Mouse (Mus musculus) embryo, embryonic 11.5 days (tissue): ENCODE measurements around the gene Slc23a2.

Experiments
- DNase-seq: peaks from one replicate; pipeline ENCODE4 v3.0.0-alpha.2; 2012; ENCODE audit warnings: low read depth, low spot score

Slc23a2 gene

GRCm38 (mm10) chr2:132021616-132022015 lies 123.3 kb downstream of the Slc23a2 start:
- DNase-seq: no peak

DNA sequence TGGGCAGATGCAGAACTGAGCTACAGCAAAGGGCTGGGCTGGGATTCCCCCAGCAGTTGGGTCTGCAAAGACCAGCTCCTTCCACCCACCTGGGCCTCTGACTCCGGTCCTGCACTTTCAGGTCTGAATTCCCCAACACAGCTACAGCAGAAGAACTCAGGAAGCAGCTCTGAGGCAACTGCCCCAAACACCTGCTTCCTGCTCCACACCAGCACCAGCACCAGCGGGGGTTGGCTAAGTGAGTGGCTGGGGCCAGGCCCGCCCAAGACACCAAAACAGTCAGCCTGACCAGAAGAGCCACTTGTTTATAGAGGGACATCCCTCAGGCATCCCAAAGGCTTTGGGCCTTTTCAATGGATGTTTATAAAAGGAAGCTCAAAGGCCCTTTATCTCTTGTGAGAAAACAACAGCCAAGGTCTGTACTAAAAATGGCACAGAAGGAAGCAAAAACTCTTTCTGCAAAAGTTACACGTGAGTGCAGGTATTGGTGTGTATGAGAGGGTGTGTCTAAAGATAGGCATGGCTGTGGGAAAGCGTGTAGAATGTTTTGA lies 123.8 kb downstream of the Slc23a2 start:
- DNase-seq: no peak

- no peak for DNase-seq
Measured at GRCm38 (mm10) chr2:132020420-132020819, 124.5 kb downstream of the Slc23a2 start.

- no peak for DNase-seq
Measured at GRCm38 (mm10) chr2:132019372-132019811, 125.5 kb downstream of the Slc23a2 start.

- DNase-seq: no peak
Measured at GRCm38 (mm10) chr2:132018156-132018555, 126.8 kb downstream of the Slc23a2 start.

- DNase-seq: no peak
Measured at GRCm38 (mm10) chr2:132017611-132018010, 127.3 kb downstream of the Slc23a2 start.

DNA sequence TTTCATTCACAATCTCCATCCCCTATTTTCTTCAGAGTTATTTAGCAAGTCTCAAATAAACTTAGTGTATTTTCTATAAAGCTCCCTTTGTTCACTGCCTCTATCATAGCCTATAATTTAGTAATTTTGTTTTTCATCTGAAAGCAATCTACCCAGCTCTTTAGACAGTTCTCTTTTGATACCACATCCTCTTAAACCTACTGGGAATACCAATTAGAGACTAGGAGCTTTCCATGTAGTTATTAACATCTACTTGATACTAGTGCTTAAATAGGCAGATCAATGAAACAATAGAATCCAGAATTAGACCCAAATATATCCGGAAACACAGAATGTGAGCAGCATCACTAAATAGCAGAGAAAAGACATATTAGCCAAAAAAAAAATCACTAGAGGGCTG lies 128.9 kb downstream of the Slc23a2 start:
- no peak for DNase-seq

GRCm38 (mm10) chr2:132013152-132013551 lies 131.8 kb downstream of the Slc23a2 start:
- DNase-seq: no peak

DNA sequence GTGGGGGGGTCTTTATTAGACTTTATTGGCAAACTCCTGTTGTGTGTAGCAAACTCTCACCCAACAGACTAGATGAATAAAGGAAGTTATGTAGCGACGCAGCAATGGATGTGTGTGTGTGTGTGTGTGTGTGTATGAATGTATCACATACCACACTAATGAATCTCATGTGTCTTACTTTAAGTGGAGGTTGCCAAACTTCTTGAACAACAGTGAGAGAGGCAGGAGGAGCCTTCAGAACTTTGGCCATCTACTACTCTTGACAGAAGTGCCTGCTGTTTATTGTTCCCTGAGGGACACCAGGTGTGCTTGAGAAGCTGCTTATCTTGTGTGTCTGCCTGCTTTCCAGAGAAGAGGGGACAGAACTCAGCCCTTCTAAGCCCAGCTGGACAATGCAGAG lies 134.1 kb downstream of the Slc23a2 start:
- no peak for DNase-seq

DNA sequence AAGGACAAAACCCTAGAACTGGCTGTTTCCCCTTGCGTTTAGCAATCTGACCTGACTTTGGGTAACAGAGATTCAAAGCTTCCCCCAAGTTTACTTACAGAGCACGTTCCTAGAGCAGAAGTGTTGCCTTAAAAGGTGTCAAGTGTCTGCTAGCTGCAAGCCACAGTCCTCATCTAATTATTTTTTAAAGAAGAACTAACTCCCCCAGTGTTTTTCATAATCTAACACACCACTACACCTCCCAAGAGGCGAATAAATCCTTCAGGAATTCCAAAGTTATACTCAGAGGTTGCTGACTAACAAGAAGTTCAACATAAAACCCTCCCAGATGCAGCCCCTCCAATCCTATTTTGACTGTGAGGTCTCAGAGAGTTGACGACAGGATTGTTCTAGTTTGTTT lies 136.7 kb downstream of the Slc23a2 start:
- no peak for DNase-seq

DNA sequence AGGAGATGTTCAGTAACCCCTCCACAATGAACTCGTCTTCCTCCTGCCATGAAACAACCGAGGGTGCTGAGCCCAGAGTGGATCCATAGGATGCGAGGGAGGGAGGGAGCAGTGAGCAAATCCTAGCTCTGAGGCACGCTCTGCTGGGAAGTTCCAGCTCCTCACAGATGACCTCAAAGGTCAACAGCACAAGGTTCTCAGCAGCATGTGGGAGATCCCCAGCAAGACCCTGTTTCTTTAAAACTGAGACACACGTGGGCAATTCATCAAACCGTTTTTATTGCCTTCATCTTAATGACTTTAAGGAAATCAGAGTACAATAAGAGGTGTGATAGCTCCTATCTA lies 137.5 kb downstream of the Slc23a2 start:
- no peak for DNase-seq

DNA sequence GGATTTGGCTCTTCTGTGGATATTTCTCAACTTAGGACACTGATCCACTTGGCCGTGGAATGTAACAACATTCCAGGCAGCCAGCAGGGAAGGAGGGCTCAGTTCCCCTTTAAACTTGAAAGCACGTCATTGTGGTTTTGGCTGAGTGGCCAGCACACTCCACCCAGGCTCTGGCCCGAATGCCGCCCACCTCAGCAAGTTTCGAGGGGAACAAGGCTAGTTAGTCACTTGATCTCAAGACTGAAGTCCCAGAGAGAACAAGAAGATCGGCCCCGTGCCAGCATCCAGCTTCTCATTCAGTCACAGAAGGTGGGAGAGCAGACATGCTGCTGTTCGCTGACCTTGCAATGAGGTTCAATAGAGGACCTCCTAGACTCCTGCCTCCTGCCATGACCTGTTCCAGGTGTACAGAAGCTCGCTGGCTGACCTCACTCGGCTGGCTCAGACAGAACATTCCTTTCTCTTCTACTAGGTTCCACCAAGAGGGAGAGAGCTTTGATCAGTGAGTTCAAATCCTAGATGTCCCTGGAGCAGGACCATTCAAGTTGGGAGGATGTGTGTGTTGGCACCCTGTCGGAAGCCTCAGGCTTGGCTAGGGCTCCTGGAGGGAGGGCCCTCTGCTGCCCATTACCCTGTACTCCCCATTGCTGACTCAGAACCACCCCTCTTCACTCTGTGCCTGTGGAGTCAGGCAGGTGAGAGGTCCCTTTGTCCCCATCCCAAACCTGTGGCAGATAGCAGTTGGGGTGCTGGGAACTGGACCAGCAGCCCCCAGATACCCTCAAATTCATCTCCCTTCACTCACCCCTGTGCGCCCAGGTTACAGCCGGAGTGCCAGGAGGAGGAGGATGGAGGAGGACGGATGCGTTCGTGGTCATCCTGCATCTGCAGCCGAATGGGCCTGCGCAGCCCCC lies 138.1 kb downstream of the Slc23a2 start:
- no peak for DNase-seq

- no peak for DNase-seq
Measured at GRCm38 (mm10) chr2:132005445-132005844, 139.5 kb downstream of the Slc23a2 start.

- DNase-seq: no peak
Measured at GRCm38 (mm10) chr2:132004495-132005136, 140.3 kb downstream of the Slc23a2 start.

DNA sequence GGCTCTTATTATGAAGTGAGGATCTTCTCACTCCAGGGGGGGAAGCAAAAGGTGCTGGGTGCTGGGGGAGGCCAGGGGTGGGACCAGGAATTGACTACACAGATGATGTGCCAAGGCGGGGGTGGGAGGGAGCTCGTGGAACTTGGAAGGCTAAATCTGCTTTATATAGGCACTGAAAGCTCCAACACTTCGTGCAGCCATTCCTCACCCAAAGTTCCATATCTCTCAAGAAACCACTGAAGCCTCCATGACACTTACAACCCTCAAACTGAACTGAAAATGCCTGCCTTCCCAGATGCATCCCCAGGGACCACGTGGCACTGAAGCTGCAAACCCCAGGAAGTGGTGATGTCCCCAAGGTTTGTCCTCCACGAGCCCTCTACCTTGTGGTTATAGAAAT lies 141.0 kb downstream of the Slc23a2 start:
- no peak for DNase-seq
